Mouse (Mus musculus): Measurements from ENCODE around the gene Hcn2. TPM values are rescaled to one million over a fixed set of nuclear protein-coding genes. Genes with fewer than 3 reads are reported as not detected.

Hcn2 gene
- total RNA-seq, 2 experiments from 2014 or later = 128 to 152 TPM

DNA sequence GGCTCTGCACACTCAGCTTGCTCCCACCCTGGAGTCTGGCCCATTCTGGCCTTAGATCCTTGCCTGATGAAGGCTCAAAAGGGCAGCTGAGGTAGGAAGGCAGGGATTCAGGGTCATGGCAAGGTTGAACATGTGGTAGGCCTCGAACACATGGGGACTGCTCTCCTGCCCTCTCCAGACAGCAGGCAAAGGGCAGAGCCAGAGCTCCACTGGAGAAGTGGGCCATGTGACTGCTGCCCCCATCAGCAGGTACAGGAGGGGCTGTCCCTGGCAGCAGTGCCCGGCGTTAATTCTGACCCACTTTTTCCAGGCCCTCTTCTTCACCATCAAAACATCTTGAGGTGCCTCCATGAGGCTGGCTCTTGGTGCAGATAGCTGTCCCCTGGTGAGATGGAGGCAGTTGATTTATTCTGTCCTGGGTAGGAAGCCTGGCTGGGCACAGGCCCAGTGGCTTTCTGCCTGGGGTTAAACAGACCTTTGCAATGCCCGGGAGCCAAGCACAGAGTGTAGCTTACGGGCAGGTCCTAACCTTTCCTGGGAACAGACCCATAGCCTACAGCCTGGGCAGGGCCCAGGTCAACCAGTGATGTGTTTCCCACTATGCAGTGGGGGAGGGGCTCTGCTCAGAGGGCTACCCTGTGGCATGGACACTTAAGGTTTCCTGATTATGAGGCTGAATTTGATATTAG is 9.9 kb upstream of the Hcn2 start:
- DNase-seq (ENCODE audit: low spot score in 2 of 2) = no peak
- intact Hi-C loops (cut with DNase I) = no loop called here

DNA sequence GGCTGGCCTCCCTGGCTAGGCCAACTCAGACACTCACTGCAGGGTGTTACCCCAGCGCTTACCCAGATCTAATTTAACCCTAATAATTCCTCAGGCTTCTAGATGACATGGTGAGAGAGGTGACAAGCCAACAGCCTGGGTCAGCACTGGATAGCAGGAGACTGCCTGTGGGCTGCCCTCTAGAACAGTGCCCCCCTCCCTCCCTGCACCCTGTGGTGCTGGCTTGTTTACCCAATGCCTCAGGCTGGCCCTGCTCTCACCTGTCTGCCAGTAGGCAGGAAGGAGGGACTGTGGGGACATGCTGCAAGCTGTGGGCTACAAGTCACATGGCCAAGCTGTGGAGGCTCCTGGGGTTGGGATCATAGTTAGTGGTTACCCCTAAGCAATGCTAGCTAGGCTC is 9.3 kb upstream of the Hcn2 start:
- intact Hi-C loops (cut with DNase I) = no loop called here
- no peak for DNase-seq (ENCODE audit: low spot score in 2 of 2)

DNA sequence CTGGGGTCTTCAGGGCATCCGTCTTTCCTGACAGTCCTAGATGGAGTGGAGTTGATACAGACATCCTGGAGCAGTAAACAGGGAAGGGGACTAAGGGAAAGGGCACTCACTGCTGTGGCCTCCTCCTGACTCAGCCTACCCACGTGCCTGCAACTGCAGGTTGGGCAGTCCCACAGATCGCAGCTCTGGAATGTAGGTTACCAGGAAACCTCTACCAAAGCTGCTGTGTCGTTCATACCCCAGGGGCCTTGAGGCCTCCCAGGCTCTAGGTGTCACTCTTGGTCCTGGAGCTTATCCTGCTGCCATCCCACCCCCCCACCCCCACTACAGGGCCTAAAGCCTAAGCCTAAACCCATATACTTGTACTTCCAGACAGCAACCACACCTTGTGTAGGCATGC is 8.7 kb upstream of the Hcn2 start:
- no peak for DNase-seq (ENCODE audit: low spot score in 2 of 2)
- intact Hi-C loops (cut with DNase I) = no loop called here

GRCm38 (mm10) chr10:79708668-79709067 is 7.8 kb upstream of the Hcn2 start:
- no peak for DNase-seq (ENCODE audit: low spot score in 2 of 2)
- intact Hi-C loops (cut with DNase I) = no loop called here

DNA sequence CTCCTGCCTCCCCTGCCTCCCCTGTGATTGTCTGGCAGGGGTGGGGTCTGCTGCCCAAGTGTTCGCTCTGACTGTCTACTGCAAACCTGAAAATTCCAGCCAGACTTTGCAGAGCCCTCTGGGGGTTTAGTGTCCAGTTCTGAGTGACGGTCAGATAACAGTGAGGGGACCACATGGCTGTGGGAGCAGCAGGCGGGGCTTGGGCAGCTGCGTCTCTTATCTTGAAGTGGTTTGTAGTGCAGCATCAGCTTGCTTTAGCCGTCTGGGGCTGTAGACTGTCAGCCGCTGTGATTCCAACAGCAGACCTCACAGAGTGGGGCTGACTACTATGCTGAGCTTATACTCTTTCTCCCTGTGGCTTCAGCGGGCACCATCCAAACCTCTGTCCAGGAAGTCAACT is 7.1 kb upstream of the Hcn2 start:
- DNase-seq (ENCODE audit: low spot score in 2 of 2) = no peak
- intact Hi-C loops (cut with DNase I) = no loop called here

DNA sequence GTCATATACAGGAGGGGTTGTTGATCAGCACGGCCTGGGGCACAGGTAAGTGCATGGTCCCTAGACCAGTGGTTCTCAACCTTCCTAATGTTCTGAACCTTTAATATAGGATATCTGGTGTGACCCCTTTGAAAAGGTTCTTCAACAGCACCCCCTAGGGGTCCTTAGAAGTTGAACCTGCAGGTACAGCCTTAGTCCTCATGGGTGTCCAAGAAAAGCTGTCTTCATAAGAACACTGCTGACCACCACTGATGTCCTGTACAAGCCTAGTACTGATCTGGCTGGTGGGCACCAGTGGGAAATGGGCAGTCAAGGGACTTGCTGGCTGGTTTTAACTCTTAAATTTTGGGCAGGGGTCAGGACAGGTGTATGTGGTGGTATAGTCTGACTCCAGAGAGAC is 4.4 kb upstream of the Hcn2 start:
- intact Hi-C loops (cut with DNase I) = no loop called here
- DNase-seq (ENCODE audit: low spot score in 2 of 2) = no peak

GRCm38 (mm10) chr10:79712499-79713126 is 3.8 kb upstream of the Hcn2 start:
- DNase-seq (ENCODE audit: low spot score in 2 of 2) = peak; percentile 69 to 77
- intact Hi-C loops (cut with DNase I) = no loop called here

DNA sequence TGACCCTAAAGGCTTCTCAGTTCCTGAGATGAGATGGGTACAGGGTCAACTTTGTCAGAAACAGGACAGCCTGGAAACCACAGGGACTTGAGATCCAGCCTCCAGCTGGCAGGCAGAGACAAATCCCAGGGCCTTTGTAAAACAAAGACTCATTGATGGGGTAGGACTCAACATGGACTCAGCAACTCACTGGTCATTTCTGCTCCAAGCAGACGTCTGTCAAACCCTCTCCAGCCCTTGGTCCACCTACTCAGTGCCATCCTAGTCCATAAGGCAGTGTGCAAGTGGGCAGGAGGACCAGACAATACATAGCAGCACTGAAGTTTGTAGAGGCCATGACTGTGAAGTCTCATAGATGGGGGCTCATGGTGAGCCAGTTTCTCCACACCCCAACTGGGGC is 3.3 kb upstream of the Hcn2 start:
- intact Hi-C loops (cut with DNase I) = no loop called here
- no peak for DNase-seq (ENCODE audit: low spot score in 2 of 2)

DNA sequence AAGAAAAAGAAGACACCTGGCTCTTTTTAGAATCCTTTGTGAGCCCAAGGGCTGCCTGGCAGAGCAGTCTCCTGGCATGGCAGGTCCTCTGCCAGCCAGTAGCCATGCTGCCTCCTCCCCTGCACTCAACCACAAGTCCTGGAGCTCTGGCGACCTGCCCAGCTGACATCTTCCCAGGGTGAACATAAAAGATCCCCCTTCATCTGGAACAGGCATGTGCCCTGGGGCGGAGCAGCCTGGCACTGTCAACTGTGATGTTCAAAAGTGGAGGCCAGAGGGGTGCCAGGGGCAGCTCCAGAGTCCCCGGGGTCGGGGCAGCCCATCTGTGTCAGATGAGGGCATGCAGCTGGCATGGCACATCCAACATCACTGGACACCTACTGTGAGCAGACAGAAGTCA is 1.4 kb upstream of the Hcn2 start:
- intact Hi-C loops (cut with DNase I) = no loop called here
- DNase-seq (ENCODE audit: low spot score in 2 of 2) = no peak

GRCm38 (mm10) chr10:79716988-79717355 is 538 bp downstream of the Hcn2 start:
- peak; percentile 64 to 75 for DNase-seq (ENCODE audit: low spot score in 2 of 2)

DNA sequence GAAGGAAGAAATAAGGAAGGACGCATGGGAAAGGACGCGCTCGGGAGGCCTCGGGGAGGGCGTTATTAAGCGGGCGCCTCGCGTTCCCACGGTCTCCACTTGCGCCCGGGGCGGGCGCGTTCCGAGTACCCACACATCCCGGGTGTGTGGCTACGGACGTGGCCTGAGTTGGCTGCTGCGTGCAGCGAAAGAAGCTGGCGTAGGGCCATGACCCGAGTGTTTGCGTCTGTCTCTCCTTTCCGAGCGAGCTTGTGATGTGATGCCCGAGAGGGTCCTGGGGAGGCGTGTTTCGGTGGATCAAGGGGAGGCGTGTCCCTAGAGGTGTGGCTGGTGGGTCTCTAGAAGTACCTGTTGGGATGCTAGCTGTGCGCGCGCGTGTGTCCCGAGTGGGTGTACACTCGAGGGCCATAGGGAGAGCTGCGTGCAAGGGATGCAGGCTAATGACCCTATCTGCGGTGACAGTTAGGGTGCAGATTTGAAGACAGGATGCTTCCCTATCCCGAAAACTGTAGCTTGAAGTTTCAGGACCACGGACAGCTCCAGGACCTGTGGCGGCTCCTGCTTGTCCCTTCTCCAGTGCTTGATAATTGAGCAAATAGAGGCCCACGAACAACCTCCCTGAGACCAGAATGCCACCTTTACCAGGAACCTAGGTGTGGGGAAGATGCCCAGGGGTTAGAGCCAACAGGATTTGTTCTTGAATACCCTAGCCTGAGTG is 1.4 kb downstream of the Hcn2 start:
- no peak for DNase-seq (ENCODE audit: low spot score in 2 of 2)
- intact Hi-C loops (cut with DNase I) = no loop called here

More at GRCm38 (mm10) chr10:79716988-79717355, 538 bp downstream of the Hcn2 start:
- intact Hi-C loops (cut with DNase I) = no loop called here

DNA sequence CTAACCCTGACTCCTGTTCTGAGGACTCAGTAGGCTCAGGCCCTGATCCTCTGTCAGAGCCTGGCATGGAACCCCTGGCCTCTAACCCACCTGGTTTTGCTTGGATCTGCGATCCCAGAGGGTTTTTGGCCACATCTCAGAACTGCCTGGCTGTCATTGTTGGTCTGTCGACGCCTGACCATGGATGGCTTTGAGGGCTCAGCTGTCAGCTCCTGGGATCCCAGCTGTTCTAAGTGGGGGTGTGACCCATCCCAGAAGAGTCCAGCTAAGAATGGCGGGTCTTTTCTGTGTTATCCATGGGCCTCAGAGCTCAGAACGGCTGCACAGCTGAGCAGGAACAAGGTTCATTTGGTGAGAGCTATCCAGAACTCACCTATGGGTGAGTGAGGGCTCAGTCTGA is 4.7 kb downstream of the Hcn2 start:
- intact Hi-C loops (cut with DNase I) = no loop called here
- no peak for DNase-seq (ENCODE audit: low spot score in 2 of 2)

DNA sequence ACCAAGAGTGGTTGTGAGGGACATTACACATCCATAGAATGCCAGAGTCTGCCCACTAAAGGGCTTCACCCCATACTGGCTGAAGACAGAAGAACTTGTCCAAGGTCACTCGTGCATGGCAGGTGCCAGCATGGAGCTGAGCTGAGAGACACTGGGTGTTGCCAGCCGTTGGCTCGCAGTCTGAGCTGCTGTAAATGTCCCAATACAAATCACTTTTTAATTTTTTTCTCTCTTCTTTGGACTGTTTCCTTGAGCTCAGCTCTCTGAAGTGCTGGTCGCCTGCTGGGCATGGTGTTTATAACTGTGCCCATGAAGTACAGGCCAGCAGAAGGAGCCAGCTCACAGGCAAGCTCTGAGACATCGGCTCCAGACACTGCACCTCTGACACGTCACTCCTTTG is 6.6 kb downstream of the Hcn2 start:
- intact Hi-C loops (cut with DNase I) = no loop called here
- no peak for DNase-seq (ENCODE audit: low spot score in 2 of 2)

- intact Hi-C loops (cut with DNase I) = no loop called here
- no peak for DNase-seq (ENCODE audit: low spot score in 2 of 2)
These were observed 7.3 kb downstream of the Hcn2 start for GRCm38 (mm10) chr10:79723692-79724091.

- no peak for DNase-seq (ENCODE audit: low spot score in 2 of 2)
- intact Hi-C loops (cut with DNase I) = no loop called here
These were observed 9.7 kb downstream of the Hcn2 start for GRCm38 (mm10) chr10:79726090-79726489.

- peak; percentile 59 to 72 for DNase-seq (ENCODE audit: low spot score in 2 of 2)
These were observed 12.2 kb downstream of the Hcn2 start for GRCm38 (mm10) chr10:79728323-79729249.

GRCm38 (mm10) chr10:79729357-79729965 is 13.0 kb downstream of the Hcn2 start:
- DNase-seq (ENCODE audit: low spot score in 2 of 2) = peak in 1 of 2 experiments; percentile 50
- intact Hi-C loops (cut with DNase I) = no loop called here

More at GRCm38 (mm10) chr10:79728323-79729249, 12.2 kb downstream of the Hcn2 start:
- intact Hi-C loops (cut with DNase I) = no loop called here

DNA sequence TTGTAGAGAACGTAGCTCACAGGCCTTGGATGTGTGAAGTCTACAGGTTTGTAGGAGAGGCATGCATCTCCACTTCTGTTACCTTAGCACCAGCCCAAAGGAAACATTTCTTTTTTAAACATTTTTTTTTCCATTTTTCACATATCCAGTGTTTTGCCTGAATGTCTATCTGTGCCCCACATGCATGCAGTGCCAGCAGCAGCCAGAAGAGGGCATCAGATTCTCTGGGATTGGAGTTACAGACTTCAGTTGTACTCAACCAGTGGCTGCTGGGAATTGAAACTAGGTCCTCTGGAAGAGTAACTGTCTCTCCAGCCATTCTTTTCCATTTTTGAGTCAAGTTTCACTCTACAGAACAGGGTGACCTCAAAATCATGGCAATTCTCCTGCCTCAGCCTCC is 16.1 kb downstream of the Hcn2 start:
- DNase-seq (ENCODE audit: low spot score in 2 of 2) = no peak
- intact Hi-C loops (cut with DNase I) = no loop called here

DNA sequence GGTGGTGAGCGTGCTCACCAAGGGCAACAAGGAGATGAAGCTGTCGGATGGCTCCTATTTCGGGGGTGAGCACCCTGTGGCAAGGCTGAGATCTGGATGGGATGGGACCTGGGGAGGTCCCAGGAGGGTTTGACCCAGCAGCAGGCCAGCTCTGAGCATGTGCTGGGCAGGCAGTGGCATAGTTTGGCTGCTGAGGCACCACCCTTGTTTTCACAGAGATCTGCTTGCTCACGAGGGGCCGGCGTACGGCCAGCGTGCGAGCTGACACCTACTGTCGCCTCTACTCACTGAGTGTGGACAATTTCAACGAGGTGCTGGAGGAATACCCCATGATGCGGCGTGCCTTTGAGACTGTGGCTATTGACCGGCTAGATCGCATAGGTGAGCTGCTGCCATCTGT is 17.4 kb downstream of the Hcn2 start:
- DNase-seq (ENCODE audit: low spot score in 2 of 2) = no peak
- intact Hi-C loops (cut with DNase I) = no loop called here

DNA sequence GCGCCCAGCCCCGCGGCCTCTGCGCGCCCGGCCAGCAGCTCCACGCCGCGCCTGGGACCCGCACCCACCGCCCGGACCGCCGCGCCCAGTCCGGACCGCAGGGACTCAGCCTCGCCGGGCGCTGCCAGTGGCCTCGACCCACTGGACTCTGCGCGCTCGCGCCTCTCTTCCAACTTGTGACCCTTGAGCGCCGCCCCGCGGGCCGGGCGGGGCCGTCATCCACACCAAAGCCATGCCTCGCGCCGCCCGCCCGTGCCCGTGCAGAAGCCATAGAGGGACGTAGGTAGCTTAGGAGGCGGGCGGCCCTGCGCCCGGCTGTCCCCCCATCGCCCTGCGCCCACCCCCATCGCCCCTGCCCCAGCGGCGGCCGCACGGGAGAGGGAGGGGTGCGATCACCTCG is 18.9 kb downstream of the Hcn2 start:
- no peak for DNase-seq (ENCODE audit: low spot score in 2 of 2)
- intact Hi-C loops (cut with DNase I) = no loop called here

Data from left cerebral cortex, postnatal 36 days (tissue).